Mouse (Mus musculus) cerebellum, postnatal 4 days (tissue): ENCODE measurements around the gene Prkcb.
"Not testable (repeated sequence)": the region's sequence is repeated elsewhere in the genome, so short reads cannot be mapped to it uniquely, and the experiment has no call there.

Experiments used
- DNase-seq, 2 experiments: peaks; one replicate each; pipeline ENCODE4 v3.0.0; 2022; ENCODE audit warnings: low spot score in 2 of 2, mixed read lengths in 1 of 2

Prkcb gene

DNA sequence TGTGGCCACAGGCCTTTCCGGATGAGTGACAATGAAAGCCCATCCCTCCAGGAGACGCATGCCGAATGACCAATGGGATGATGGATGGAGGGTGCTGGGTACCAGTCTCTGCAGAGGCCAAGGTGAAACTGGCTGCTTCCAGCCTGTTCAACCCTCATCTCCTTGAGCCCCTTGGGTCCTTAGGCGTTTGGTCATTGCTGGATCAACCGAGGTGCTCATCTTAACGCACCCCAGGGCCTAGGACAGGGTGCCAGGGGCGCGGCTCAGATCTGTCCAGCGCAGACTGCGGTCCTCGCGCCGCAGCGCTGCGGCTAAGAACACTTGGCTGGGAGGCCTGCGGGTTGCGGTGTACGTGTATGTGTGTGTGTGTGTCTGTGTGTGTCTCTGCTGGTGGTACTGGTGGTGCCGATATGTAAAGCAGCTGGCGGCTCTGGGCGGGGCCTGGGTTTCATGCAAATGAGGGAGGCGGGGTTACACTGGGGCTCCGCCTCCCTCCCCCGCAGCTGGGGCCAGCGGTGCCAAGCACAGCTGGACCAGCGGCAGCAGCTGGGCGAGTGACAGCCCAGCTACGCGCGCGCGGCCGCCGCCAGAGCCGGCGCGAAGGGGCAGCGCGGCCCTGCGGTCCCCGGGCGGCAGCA lies at the start of gene Prkcb:
Prkcb (plus strand) TSS at position 147 of the 638 bp plus-strand sequence.
- peak; percentile 65 to 80 for DNase-seq

DNA sequence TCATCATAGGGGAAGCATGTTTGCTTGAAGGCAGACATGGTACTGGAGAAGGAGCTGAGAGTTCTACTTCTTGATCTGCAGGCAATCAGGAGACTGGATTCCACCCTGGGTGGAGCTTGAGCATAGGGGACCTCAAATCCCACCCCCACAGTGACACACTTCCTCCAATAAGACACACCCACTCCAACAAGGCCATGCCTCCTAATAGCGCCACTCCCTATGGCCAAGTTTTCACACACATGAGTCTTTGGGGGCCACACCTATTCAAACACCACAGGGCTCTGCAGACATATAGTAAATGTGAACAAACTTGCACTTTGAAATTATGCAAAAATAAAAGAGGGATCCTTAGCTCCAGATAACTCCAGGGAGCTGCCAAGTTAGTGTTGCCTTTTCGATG lies 49.6 kb upstream of the Prkcb start:
- no peak for DNase-seq

DNA sequence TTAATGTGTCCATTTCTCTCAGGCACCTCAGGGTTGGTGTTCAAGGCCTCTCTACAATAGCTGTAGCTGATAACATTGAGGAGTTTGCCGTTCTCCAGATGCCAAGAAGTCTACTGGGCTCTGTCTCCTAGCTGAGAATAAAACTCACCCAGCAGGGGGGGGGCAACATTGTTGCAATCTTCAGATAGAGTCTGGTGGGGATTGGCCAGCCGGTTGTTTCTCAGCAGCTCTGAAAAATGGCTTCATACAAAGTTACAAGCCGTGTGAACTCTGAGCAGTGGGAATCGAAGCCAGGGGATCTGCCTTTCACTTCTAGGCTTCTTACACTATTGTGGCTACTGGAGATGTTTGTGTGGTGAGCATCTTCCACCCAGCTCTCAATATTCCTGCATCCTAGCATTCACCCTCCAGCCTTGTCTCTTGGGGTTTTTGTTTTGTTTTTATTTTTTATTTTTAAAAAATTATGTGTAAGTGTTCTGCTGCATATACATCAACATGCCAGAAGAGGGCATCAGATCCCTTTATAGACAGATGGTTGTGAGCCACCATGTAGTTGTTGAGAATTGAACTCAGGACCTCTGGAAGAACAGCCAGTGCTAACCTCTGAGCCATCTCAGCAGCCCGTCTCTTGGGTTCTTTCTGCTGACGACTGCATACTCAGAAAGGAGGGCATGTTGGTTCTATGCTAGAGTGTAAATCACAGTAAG lies 48.0 kb upstream of the Prkcb start:
- no peak for DNase-seq

DNA sequence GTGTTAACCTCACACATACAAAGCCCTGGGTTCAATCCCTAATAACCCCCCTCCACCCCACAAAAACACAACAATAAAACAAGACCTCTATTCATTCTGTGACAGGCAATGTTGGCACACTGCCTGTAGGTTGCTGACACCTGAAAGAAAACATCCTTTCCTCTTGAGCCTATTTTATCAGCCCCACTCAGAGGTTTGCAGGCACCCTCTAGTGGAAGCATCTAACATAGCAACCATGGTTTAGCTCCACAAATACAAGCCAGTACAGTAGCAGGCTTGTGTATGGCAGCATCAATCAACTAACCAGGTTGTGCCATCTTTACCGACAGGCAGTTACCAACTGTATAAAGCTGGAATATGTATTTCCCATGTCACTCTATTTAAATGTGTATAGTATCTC lies 46.3 kb upstream of the Prkcb start:
- DNase-seq = peak in 1 of 2 experiments; percentile 24

DNA sequence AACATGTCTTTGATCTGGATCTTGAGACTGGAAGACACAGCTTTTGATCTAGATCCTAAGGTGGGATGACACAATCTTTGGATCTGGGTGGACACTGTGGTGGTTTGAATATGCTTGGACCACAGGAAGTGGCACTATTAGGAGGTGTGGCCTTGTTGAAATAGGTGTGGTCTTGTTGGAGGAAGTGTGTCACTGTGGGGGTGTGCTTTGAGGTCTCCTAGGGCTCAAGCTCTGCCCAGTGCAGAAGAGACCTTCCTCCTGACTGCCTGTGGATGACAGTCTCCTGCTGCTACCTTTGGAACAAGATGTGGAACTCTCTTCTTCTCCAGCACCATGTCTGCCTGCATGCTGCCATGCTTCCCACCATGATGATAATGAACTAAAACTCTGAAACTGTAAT lies 45.8 kb upstream of the Prkcb start:
- DNase-seq = not testable (repeated sequence)

DNA sequence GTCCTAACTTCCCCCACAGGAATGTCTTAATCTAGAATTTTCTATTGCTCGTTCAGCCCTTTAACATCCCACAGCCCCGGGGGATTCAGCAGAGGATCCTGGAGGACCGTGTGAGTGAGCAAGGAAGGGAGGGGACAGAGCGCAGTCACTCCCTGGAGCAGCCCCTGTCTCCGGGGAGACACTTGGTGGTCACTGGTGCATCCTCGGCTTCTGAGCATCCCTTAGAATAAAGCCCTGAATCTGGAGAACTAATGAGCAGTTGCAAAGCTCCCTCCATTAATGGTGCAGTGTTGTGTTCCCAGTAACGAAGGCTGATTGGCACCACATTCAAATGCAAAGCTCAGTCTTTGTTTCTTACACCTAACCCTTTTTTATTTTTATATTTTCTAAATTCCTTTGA lies 44.4 kb upstream of the Prkcb start:
- no peak for DNase-seq

DNA sequence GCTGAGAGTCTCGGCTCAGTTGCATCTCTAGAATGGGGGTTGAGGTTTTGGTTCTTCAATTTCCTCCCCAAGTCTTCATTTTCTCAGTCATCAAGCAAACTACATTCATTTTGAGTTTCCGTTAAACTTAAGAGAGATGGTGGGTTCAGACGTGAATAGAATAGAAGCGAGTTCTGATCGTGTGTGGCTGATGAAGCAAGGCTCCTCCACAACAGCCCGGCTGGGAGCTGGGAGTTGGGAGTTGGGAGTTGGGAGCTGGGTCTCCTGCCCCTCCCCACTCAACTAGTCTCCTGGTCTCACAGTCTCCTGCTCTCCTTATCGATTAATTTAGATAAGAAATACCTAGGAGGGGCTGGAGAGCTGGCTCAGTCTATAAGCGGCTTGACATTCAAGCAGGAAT lies 44.0 kb upstream of the Prkcb start:
- DNase-seq = no peak

DNA sequence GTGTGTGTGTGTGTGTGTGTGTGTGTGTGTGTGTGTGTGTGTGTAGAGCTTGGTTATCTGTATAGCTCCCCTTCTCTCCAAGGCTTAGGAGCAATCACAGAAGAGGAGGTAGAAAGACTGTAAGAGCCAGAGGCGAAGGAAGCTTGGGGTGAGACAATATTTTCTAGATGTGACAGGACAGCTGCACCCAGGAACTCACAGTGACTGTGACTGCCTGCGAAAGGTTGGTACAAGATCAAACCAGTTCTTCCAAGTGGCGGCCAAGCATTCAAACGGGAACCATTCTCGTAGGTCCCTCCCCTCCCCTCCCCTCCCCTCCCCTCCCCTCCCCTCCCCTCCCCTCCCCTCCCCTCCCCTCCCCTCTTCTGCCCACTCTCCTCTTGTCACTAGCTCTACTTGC lies 42.6 kb upstream of the Prkcb start:
- DNase-seq = no peak

DNA sequence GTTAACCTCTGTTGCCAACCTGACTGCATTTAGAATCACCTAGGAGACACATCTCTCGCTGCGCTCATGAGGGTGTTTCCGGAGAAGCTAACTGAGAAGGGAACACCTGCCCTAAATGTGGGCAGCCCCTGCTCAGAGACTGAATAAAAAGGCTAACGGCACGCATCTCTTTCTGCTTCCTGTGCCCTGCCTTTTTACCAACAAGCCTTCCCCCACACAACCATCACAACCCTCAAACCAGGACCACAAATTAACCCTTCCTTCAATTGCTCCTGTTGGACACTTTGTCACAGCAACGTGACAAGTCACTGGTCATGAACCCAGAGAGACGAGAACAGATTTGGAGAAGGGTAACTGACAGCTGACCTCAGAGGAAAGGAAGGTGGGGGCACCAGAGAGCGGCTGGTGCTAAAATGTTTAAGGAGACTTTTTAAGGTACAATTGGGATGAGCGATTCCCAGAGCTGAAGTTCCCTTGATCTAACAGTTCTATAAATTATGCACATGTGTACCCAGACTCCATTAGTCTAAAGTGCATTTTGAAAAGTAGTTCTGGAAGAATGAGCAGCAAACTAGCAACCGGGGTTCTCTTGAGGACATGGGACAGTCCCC lies 41.2 kb upstream of the Prkcb start:
- no peak for DNase-seq

DNA sequence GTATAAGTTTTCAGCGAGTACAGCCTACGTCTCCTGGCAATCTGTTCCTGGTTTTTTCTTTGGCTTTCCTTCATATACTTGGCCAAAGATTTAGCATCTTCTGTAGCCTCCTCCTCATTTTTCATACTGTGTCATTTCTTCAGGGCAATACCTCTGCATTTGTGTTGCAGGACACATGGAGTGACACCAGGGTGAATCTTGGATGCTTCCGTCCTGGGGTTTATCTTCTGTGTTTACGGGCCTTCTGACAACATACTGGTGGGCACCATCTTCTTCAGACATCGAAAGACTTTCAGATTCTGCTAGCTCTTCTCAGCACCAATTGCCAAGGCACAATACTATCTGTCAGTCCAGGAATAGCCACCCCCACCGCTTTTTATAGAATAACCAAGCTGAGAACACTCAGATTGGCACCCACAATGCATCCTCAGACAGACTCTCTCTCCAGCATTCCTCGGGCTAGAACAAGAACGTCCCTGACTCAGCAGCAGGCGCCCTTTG lies 39.2 kb upstream of the Prkcb start:
- DNase-seq = no peak

DNA sequence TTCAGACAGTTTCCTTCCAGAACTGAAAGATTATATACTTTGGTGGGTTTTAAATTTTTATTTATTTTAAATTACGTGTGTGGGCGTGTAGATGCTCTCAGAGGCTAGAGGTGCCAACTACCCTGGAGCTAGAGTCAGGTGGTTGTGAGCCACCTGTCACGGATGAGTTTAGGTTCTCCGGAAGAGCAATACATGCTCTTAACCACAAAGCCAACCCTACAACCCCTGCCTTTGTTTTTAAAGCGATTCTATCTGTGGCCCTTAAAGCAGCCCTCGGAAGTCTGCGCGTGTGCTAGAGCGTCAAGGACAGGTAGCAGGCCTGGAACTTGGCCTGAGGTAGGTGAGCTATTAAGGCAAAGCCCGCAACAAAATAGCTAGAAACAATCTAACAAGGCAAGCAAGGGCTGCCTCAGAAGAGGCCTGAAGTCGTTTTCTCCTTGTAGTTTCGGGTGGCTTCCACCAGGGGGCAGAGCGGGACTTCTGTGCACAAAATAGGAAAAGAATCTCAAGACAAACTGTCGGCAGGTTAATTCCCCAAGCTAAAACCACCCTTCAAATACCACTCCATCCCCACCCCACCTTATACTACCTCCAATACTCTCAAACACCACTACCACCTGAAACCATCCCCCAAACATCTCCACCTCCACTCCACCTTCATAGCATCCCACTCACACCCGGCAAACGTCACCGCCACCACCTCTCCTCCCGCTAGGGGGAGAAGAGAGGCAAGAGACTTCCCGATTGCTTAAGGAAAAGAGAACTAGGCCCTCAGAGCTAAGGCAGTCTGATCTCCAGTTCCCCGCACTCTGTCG lies 37.1 kb upstream of the Prkcb start:
- DNase-seq = peak; percentile 60 to 76

DNA sequence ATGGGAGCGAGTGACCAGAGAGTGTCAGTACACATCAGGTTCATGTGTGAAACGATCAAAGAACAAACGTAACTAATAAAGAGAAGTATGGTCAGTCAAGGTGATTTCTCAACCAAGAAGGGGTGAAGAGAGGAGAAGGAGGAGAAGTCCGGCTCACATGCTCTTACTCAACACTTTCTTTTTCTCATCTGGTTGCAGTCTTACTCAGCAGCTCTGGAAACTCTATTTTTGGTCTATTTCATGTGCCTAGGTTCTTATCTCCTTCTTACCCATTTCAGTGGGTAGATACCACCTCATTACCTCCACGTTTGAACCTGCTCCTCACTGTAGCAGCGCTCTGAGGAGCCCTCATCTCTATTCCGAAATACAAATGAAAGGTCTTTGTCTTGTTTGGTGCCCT lies 31.8 kb upstream of the Prkcb start:
- DNase-seq = no peak

DNA sequence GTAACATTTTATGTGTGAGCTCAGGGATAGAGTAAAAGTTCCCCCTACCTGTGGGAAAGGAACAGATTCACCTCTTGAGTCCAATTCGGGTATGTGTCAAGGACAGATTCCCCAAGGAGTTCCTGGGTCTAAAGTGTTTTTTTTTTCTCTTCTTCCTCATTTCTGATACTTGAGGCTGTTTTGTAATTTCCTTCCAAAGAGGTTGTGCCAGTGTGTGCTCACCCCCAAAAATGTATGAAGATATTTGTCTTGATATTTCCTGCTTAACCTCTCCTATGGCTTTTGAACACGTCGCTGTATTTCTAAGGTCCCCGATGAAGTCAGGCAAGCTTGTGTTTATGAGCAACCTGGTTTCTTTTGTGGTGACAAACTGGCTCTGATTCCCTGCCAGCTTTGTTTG lies 30.0 kb upstream of the Prkcb start:
- no peak for DNase-seq

DNA sequence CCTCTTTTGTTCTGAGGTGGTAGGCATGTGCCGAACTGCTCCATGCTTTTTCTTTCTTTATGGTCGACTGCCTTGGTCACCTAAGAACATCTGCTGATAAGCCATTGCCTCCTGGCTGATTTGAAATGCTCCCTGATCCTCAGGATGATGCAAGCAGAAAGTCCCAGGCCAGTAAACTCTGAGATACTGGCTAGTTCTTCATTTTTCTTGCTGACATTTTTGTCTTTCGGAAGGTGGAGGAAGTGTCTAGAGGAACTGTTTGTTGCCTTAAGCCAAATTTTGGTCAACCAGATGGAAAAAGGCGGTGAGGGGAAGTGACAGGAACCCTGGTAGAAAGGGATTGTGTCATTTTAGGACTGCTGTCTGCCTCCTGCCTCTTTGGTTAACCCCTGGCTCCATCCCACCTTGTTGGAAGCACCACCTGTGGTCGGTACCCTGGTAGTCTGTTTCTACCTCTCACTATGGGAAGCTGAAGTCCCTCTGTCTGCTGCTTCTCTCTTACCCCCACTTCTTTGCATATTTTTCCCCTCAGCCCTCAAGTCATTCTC lies 28.4 kb upstream of the Prkcb start:
- peak in 1 of 2 experiments; percentile 10 for DNase-seq

DNA sequence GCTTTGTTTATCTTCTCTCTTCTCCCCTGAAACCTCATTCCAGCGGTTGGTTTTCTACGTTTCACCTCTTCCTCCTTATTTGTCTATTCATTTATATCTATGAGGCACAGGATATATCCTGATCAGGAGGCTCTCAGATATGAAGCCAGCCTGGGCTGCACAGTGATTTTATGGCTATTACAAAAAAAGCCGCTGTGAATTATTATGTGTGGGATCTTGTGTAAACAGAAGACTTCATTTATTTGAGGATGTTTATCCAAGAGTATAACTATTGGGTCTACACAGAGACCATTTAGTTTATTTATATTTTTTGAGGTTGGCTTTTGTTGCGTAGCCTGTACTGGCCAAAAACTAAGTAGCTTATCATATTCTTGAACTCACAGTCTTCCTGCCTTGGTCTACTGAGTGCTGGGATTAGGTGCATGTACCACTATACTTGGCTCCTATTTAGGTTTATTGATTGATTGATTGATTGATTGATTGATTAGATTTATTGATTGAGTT lies 19.5 kb upstream of the Prkcb start:
- no peak for DNase-seq

DNA sequence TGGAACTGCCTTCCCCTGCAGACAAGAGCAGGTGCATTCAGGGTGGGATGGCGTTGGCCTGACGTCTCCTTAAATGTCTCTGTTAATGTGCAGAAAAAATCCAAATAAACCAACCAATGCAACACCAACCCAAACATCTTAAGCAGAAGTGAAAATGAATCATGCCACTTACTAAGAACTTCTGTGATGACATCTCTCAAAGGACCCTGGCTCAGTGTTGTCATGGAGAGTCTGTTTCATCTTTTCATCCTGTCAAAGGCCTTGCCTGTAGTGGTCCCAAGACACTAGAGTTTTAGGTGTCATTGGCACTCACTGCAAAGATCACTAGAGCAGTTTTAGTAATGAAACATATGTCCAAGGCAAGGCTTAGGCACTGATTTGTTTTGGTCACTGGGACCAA lies 16.2 kb upstream of the Prkcb start:
- no peak for DNase-seq

DNA sequence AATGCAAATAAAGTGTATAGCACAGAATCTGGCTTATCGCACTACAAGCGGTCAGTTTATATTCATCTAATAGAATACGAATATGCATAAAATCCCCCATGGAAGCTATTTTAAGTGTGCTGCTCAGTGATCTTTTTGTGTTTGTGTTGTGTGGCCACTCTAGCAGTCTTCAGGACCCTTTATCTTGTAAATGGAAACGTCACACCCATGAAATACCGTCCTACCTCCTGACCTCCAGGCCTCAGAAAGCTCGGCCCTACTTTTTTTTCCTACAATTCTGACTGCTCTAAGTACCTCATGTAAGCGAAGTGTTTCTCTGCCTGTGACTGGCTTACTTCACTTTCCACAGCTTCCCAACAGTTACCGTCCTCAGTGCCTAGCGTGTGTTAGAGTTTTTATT lies 9.0 kb upstream of the Prkcb start:
- DNase-seq = no peak

DNA sequence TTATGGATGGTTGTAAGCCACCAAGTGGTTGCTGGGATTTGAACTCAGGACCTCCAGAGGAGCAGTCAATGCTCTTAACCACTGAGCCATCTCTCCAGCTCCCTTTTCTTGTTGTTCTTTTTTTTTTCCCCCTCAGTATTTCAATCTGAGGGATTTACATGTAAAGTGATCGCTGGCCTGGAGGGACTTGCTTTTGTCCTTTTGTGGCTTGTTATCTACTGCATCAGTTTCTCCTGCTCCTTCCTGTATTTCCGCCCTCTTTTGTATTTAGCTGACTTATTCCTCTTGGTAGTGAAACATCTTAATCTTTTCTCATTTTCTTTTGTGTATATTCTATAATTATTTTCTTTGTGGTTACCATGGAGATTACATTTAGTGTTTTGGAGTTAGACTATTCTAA lies 8.2 kb upstream of the Prkcb start:
- DNase-seq = no peak

DNA sequence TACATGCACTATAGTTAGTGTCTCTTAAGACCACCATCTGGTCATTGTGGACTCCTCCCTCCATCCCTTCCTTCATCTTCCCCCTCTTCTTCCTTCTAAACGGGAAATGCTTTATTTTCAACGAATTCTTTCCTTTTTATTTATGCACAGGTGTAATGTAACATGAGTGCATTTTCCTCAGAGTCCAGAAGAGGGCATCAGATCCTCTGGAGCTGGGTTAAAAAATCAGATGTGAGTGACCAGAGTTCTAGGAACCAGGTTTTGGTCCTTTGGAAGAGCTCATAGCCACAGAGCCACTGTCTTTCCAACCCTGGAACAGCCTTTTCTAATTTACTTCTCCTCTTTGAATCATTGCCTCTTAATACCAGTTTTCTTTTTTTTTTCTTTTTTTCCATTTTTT lies 6.0 kb upstream of the Prkcb start:
- DNase-seq = no peak

DNA sequence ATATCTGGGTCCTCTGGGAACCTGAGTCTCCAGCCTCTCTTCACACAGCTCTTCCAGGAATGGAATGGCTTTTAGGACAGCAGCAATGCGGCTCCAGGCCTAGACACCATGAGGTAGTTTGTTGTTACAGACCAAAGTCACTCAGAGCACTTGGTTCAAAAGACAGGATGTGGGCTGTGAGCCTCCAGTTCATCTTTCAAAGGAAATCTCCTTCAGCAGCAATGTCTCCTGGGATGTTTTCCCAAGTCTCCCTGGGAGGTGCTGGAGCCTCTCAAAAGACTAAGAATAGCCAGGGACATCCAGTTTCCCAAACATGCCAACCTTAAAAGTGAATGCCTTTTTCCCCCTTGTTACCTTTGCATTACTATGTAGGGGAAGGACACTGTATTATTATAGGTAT lies 1.3 kb upstream of the Prkcb start:
- DNase-seq = no peak

DNA sequence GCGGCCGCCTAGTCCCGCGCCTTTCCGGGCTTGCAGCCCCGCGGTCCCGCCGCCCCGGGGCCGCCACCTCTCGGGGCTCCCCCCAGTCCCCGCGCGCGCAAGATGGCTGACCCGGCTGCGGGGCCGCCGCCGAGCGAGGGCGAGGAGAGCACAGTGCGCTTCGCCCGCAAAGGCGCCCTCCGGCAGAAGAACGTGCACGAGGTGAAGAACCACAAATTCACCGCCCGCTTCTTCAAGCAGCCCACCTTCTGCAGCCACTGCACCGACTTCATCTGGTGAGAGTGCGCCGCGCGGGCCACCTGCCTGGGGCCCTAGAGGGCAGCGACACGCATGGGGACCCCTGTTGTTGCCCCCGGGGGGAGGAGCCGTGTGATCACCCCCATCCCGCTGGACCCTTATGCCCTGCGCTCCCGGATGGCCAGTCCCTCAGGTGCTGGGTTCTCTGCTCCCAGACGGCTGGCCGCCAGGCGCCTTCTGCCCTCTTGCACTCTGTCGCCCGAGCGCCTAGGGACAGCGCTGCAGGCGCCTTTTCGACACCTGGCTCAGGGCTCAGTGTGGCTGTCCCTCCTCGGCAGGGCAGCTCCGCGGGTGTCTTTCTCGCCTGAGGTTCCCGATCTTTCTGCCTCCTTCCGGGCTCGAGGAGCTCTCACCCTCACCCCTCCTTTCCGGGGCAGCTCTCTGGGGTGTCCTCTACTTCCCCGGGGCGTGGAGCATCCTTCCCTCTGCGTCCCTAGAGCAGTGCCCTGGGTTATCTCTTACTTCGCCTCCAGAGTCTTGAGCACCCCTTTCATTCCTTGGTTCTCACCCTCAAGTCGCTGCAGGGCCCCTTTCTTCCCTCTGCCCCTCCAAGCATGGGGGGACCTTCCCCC lies 926 bp downstream of the Prkcb start:
- DNase-seq = peak; percentile 26 to 39
